Mouse (Mus musculus): ENCODE results near the gene Gm7697.
"Not testable (repeated sequence)": the region's sequence is repeated elsewhere in the genome, so short reads cannot be mapped to it uniquely, and the experiment has no call there.

- not testable (repeated sequence) for TF ChIP-seq CTCF (conservative IDR thresholded peaks at IDR 0.05; ENCODE audit: insufficient read depth, insufficient read length, low read depth, low read length); POLR2A (IDR thresholded peaks at IDR 0.05; ENCODE audit: low read depth, low read length)
Measured at GRCm38 (mm10) chr8:69545020-69545419, 22.2 kb upstream of the Gm7697 start.
